Mouse (Mus musculus) cortical plate, adult 2 months (tissue): Measurements from ENCODE around the gene Ubc.

Experiments
- CTCF ChIP-seq: fragments of 200-500 bp; IDR thresholded peaks from 2 replicates; pipeline ENCODE4 v1.5.1; 2011; ENCODE audit warnings: mild to moderate bottlenecking, control low read depth, low read length; ENCODE audit not compliant: insufficient read depth; ENCODE audit errors: extremely low read depth
- POLR2A ChIP-seq: fragments of 200-500 bp; IDR thresholded peaks from 2 replicates; pipeline ENCODE4 v1.6.1; 2011; ENCODE audit warnings: mild to moderate bottlenecking, low read length, control low read depth; ENCODE audit not compliant: insufficient read depth; ENCODE audit errors: extremely low read depth

- TF ChIP-seq CTCF (no peak), POLR2A (no peak)
These were observed 25.1 kb downstream of the Ubc start for GRCm38 (mm10) chr5:125364851-125365429.
